10 mouse cellular contexts compared by ENCODE assay signal in genomic region chr14:55857588-55857987, GRCm38 (mm10). TPM values are rescaled to one million over a fixed set of nuclear protein-coding genes. Genes with fewer than 3 reads are reported as not detected.
DNase-seq lines count a peak whose midpoint lies in the region; ATAC-seq and TF ChIP-seq lines count a peak whose summit lies in the region.
"Had no signal": no experiment of that assay in that cellular context is flagged by ENCODE, and none has a peak within 500 bp of the region (broad histone marks: within the 10 kb centered on the region; RNA-seq: fewer than 3 reads in every experiment).

No protein-coding gene starts in this region.

- H3K4me3 ChIP-seq in gastrocnemius, adult 2 months, result peak overlapping the region; percentile 26
- H3K4me3 ChIP-seq in brown adipose tissue, adult 24 weeks (ENCODE audit: insufficient read depth, low read depth, low read length), result no peak overlapping the region
- 0 out of 2 replicates have a peak overlapping the region, but pooled peaks have one; percentile 8 for H3K4me3 ChIP-seq in heart, postnatal 0 days (ENCODE audit: low read depth, low read length)
- no peak overlapping the region for H3K4me3 ChIP-seq in lung, postnatal 0 days (ENCODE audit: low read depth, low read length)
- H3K4me3 ChIP-seq in thymus, adult 2 months (ENCODE audit: control insufficient read depth, insufficient read depth, low read length), result no peak overlapping the region
- H3K4me3 ChIP-seq: myocyte had no signal

- H3K4me1 ChIP-seq in brown adipose tissue, adult 24 weeks (ENCODE audit: control insufficient read depth, insufficient read depth, insufficient read length, low read length), result peaks cover 11% of the 10 kb centered on the region; the same call in 1 of the 2 replicates
- H3K4me1 ChIP-seq in heart, postnatal 0 days (ENCODE audit: control insufficient read depth, insufficient read depth), result peaks cover 42% of the 10 kb centered on the region
- peaks cover 25% of the 10 kb centered on the region for H3K4me1 ChIP-seq in lung, postnatal 0 days (ENCODE audit: insufficient read depth, low read depth, low read length)
- peaks cover 17% of the 10 kb centered on the region for H3K4me1 ChIP-seq in thymus, adult 2 months (replicated peaks; ENCODE audit: control insufficient read depth, insufficient read depth, low read length)

- no peak for DNase-seq in gastrocnemius, adult 2 months
- DNase-seq in gastrocnemius, postnatal 14 days, result no peak
- DNase-seq in heart, postnatal 0 days (ENCODE audit: low spot score), result no peak
- peak; percentile 43 for DNase-seq in lung, postnatal 0 days (ENCODE audit: low spot score)
- no peak for DNase-seq in thymus, adult 2 months
- DNase-seq in layer of hippocampus, postnatal 36 days, result no peak
- no peak for DNase-seq in cerebellum, adult 8-10 months
- DNase-seq: spleen, adult 18-20 months had no signal

- TF ChIP-seq CTCF in gastrocnemius, adult 2 months (IDR thresholded peaks at IDR 0.05), result no peak
- TF ChIP-seq CTCF in heart, postnatal 0 days (IDR thresholded peaks at IDR 0.05; ENCODE audit: low read depth), result no peak
- TF ChIP-seq CTCF in lung, postnatal 0 days (IDR thresholded peaks at IDR 0.05), result no peak
- TF ChIP-seq CTCF in thymus, adult 2 months (IDR thresholded peaks at IDR 0.05; ENCODE audit: borderline replicate concordance, control insufficient read depth, extremely low read depth, insufficient read depth, low read length, poor library complexity), result no peak

- H3K36me3 ChIP-seq in heart, postnatal 0 days (replicated peaks; ENCODE audit: control insufficient read depth, insufficient read depth, low read length), result no peaks in the 10 kb centered on the region; the same call in 1 of the 2 replicates
- no peaks in the 10 kb centered on the region for H3K36me3 ChIP-seq in lung, postnatal 0 days (ENCODE audit: insufficient read depth, low read length)
- no peaks in the 10 kb centered on the region for H3K36me3 ChIP-seq in thymus, adult 2 months (ENCODE audit: control insufficient read depth, insufficient read depth, low read length)

- TF ChIP-seq EP300 in heart, postnatal 0 days (IDR thresholded peaks at IDR 0.05; ENCODE audit: low read depth), result no peak
- TF ChIP-seq EP300 in lung, postnatal 0 days (IDR thresholded peaks at IDR 0.05), result no peak

- no peak for ATAC-seq in heart, postnatal 0 days (ENCODE audit: insufficient read depth, low read depth)
- ATAC-seq in lung, postnatal 0 days, result no peak

- 28% methylated on average over 4 of the region's 4 CpGs for WGBS in heart, postnatal 0 days
- 25% methylated on average over 4 of the region's 4 CpGs for WGBS in lung, postnatal 0 days
- 90% methylated on average over 4 of the region's 4 CpGs for WGBS in thymus, adult 2 months

- no peak for TF ChIP-seq POLR2A in thymus, adult 2 months (IDR thresholded peaks at IDR 0.05; ENCODE audit: control insufficient read depth, extremely low read depth, insufficient read depth, low read length, poor library complexity)

- H3K4me2 ChIP-seq in heart, postnatal 0 days (ENCODE audit: low read depth, low read length), result peak overlapping the region; percentile 34
- H3K4me2 ChIP-seq in lung, postnatal 0 days (replicated peaks; ENCODE audit: low read depth, low read length), result peak overlapping the region; percentile 25

- no peaks in the 10 kb centered on the region for H3K27me3 ChIP-seq in heart, postnatal 0 days (ENCODE audit: control insufficient read depth, insufficient read depth, low read length)
- H3K27me3 ChIP-seq in lung, postnatal 0 days (replicated peaks; ENCODE audit: insufficient read depth, low read length), result no peaks in the 10 kb centered on the region
- no peaks in the 10 kb centered on the region for H3K27me3 ChIP-seq in thymus, adult 2 months (ENCODE audit: control insufficient read depth, insufficient read depth, low read length)

- 0 out of 2 replicates have a peak overlapping the region, but pooled peaks have one; percentile 8 for H3K27ac ChIP-seq in gastrocnemius, adult 2 months
- peak overlapping the region; percentile 1; the same call in 1 of the 2 replicates for H3K27ac ChIP-seq in brown adipose tissue, adult 24 weeks (replicated peaks; ENCODE audit: low read depth, low read length)
- peak overlapping the region; percentile 55 for H3K27ac ChIP-seq in heart, postnatal 0 days (ENCODE audit: low read depth)
- H3K27ac ChIP-seq in lung, postnatal 0 days (ENCODE audit: low read length), result peak overlapping the region; percentile 35
- no peak overlapping the region for H3K27ac ChIP-seq in thymus, adult 2 months (ENCODE audit: control insufficient read depth, insufficient read depth, low read length)

- intact Hi-C loops in gastrocnemius, adult 2 months (cut with DNase I), result no loop called here
- intact Hi-C loops in gastrocnemius, postnatal 14 days (cut with DNase I; ENCODE audit: low total_unique reads), result no loop called here

- no peaks in the 10 kb centered on the region for H3K9me3 ChIP-seq in heart, postnatal 0 days (replicated peaks; ENCODE audit: control insufficient read depth, low read length)
- no peaks in the 10 kb centered on the region for H3K9me3 ChIP-seq in lung, postnatal 0 days (ENCODE audit: low read length)

- H3K9ac ChIP-seq in heart, postnatal 0 days (replicated peaks; ENCODE audit: low read depth, low read length), result peak overlapping the region; percentile 25; the same call in 1 of the 2 replicates
- no peak overlapping the region for H3K9ac ChIP-seq in lung, postnatal 0 days (replicated peaks; ENCODE audit: low read depth)

RNA-seq across cellular contexts. Expression of gene Nynrin, which starts 3.8 kb away (rescaled TPM):
- 1 to 10 TPM; 1.6 to 2.0 TPM for total RNA-seq in gastrocnemius, adult 2 months (2021)
- 1 to 10 TPM; 7.2 to 7.5 TPM for total RNA-seq in gastrocnemius, postnatal 14 days (2021)
- polyA plus RNA-seq in brown adipose tissue, adult 24 weeks (2012; ENCODE audit: insufficient read depth, insufficient read length, missing spikeins), result 0.87 and 1.0 TPM in 2 replicates
- total RNA-seq in heart, postnatal 0 days (2014; rRNA removed; ENCODE audit: low replicate concordance), result 27.6 and 29.0 TPM in 2 replicates
- polyA plus RNA-seq in heart, postnatal 0 days (2015; fragmentation: Nextera tagmentation; extraction: Ambion mirVana), result 3.9 and 4.7 TPM in 2 replicates
- polyA plus RNA-seq in lung, postnatal 0 days (2015; fragmentation: Nextera tagmentation; extraction: Ambion mirVana), result 4.2 and 4.7 TPM in 2 replicates
- polyA plus RNA-seq in thymus, adult 2 months (2012; rRNA removed), result 2.0 and 2.1 TPM in 2 replicates
- 1 to 10 TPM; 6.7 to 7.3 TPM for total RNA-seq in layer of hippocampus, postnatal 36 days (2021)

RNA-seq across cellular contexts. Expression of gene Cbln3, which starts 26.6 kb away (rescaled TPM):
- not detected for total RNA-seq in gastrocnemius, adult 2 months (2021)
- under 1 TPM; 0.11 to 0.12 TPM for total RNA-seq in gastrocnemius, postnatal 14 days (2021)
- not detected in 2 replicates for polyA plus RNA-seq in brown adipose tissue, adult 24 weeks (2012; ENCODE audit: insufficient read depth, insufficient read length, missing spikeins)
- 0.73 and 2.5 TPM in 2 replicates for total RNA-seq in heart, postnatal 0 days (2014; rRNA removed; ENCODE audit: low replicate concordance)
- polyA plus RNA-seq in heart, postnatal 0 days (2015; fragmentation: Nextera tagmentation; extraction: Ambion mirVana), result 0.47 and 0.68 TPM in 2 replicates
- 0.26 and 0.44 TPM in 2 replicates for polyA plus RNA-seq in lung, postnatal 0 days (2015; fragmentation: Nextera tagmentation; extraction: Ambion mirVana)
- 0.04 and 0.09 TPM in 2 replicates for polyA plus RNA-seq in thymus, adult 2 months (2012; rRNA removed)
- under 1 TPM; 0.37 to 0.43 TPM for total RNA-seq in layer of hippocampus, postnatal 36 days (2021)

RNA-seq across cellular contexts. Expression of gene Khnyn, which starts 27.2 kb away (rescaled TPM):
- 1 to 10 TPM; 6.4 to 8.1 TPM for total RNA-seq in gastrocnemius, adult 2 months (2021)
- 1 to 10 TPM; 7.1 to 8.2 TPM for total RNA-seq in gastrocnemius, postnatal 14 days (2021)
- 4.2 and 5.5 TPM in 2 replicates for polyA plus RNA-seq in brown adipose tissue, adult 24 weeks (2012; ENCODE audit: insufficient read depth, insufficient read length, missing spikeins)
- total RNA-seq in heart, postnatal 0 days (2014; rRNA removed; ENCODE audit: low replicate concordance), result 17.1 and 19.5 TPM in 2 replicates
- polyA plus RNA-seq in heart, postnatal 0 days (2015; fragmentation: Nextera tagmentation; extraction: Ambion mirVana), result 5.0 and 5.3 TPM in 2 replicates
- 10.1 and 11.7 TPM in 2 replicates for polyA plus RNA-seq in lung, postnatal 0 days (2015; fragmentation: Nextera tagmentation; extraction: Ambion mirVana)
- polyA plus RNA-seq in thymus, adult 2 months (2012; rRNA removed), result 33.7 and 35.5 TPM in 2 replicates
- 10 to 100 TPM; 10.6 to 11.7 TPM for total RNA-seq in layer of hippocampus, postnatal 36 days (2021)

RNA-seq across cellular contexts. Expression of gene Nfatc4, which starts 34.6 kb away (rescaled TPM):
- 1 to 10 TPM; 3.4 to 3.8 TPM for total RNA-seq in gastrocnemius, adult 2 months (2021)
- total RNA-seq in gastrocnemius, postnatal 14 days (2021), result 1 to 10 TPM; 7.4 to 7.5 TPM
- 1.5 and 1.8 TPM in 2 replicates for polyA plus RNA-seq in brown adipose tissue, adult 24 weeks (2012; ENCODE audit: insufficient read depth, insufficient read length, missing spikeins)
- total RNA-seq in heart, postnatal 0 days (2014; rRNA removed; ENCODE audit: low replicate concordance), result 6.5 and 8.5 TPM in 2 replicates
- 3.4 and 4.0 TPM in 2 replicates for polyA plus RNA-seq in heart, postnatal 0 days (2015; fragmentation: Nextera tagmentation; extraction: Ambion mirVana)
- polyA plus RNA-seq in lung, postnatal 0 days (2015; fragmentation: Nextera tagmentation; extraction: Ambion mirVana), result 17.1 and 18.1 TPM in 2 replicates
- 2.3 and 2.7 TPM in 2 replicates for polyA plus RNA-seq in thymus, adult 2 months (2012; rRNA removed)
- 1 to 10 TPM; 1.2 to 1.9 TPM for total RNA-seq in layer of hippocampus, postnatal 36 days (2021)

RNA-seq across cellular contexts. Expression of gene Sdr39u1, which starts 42.5 kb away (rescaled TPM):
- total RNA-seq in gastrocnemius, adult 2 months (2021), result 100 to 1,000 TPM; 113 to 127 TPM
- 10 to 100 TPM; 82.6 to 85.7 TPM for total RNA-seq in gastrocnemius, postnatal 14 days (2021)
- 134 and 149 TPM in 2 replicates for polyA plus RNA-seq in brown adipose tissue, adult 24 weeks (2012; ENCODE audit: insufficient read depth, insufficient read length, missing spikeins)
- total RNA-seq in heart, postnatal 0 days (2014; rRNA removed; ENCODE audit: low replicate concordance), result 89.1 and 138 TPM in 2 replicates
- polyA plus RNA-seq in heart, postnatal 0 days (2015; fragmentation: Nextera tagmentation; extraction: Ambion mirVana), result 79.5 and 88.3 TPM in 2 replicates
- 43.0 and 46.3 TPM in 2 replicates for polyA plus RNA-seq in lung, postnatal 0 days (2015; fragmentation: Nextera tagmentation; extraction: Ambion mirVana)
- polyA plus RNA-seq in thymus, adult 2 months (2012; rRNA removed), result 50.2 and 54.8 TPM in 2 replicates
- total RNA-seq in layer of hippocampus, postnatal 36 days (2021), result 10 to 100 TPM; 68.5 to 70.7 TPM

Comparison
In these comparisons a context has a peak if more than half of its experiments do, and no peak if none do; other contexts are left out.
1. H3K4me3 ChIP-seq: peak in gastrocnemius, adult 2 months (single experiment) and heart, postnatal 0 days (single experiment); none in brown adipose tissue, adult 24 weeks (single experiment), lung, postnatal 0 days (single experiment) and thymus, adult 2 months (single experiment).